Mouse (Mus musculus) brain, embryonic 14.5 days (tissue): Measurements from ENCODE around the gene Nectin4.
A peak's percentile ranks its signal among the peaks of the same experiment; 100 is the strongest.

Source experiments
- CTCF ChIP-seq: fragments of 200-500 bp; IDR thresholded peaks from 2 replicates; pipeline ENCODE4 v1.5.1; 2012; ENCODE audit warnings: inconsistent platforms, mild to moderate bottlenecking, moderate library complexity, borderline replicate concordance; ENCODE audit not compliant: insufficient read depth, insufficient read length; ENCODE audit errors: extremely low read depth
- POLR2A ChIP-seq: fragments of 200-500 bp; IDR thresholded peaks from 2 replicates; pipeline ENCODE4 v1.6.1; 2012; ENCODE audit warnings: mild to moderate bottlenecking, inconsistent platforms, borderline replicate concordance; ENCODE audit not compliant: poor library complexity, insufficient read depth, insufficient read length, severe bottlenecking; ENCODE audit errors: extremely low read depth

- TF ChIP-seq POLR2A (peak; percentile 80), CTCF (no peak)
These were observed 24.4 kb upstream of the Nectin4 start, which contains the start of the genes Nit1 and Pfdn2 for GRCm38 (mm10) chr1:171345225-171346094.
